Mouse (Mus musculus) kidney, embryonic 16.5 days (tissue): Measurements from ENCODE around the gene Osbpl3. TPM values are rescaled to one million over a fixed set of nuclear protein-coding genes. Genes with fewer than 3 reads are reported as not detected.

Experiments
- ATAC-seq: fragments of 200-750 bp; cut with Nextera tagmentation; 2 replicates; pipeline ENCODE4 v1.8.0; 2017; ENCODE audit warnings: moderate TSS enrichment; ENCODE audit not compliant: low FRiP score, low TSS enrichment
- H3K27ac ChIP-seq: fragments of 300-500 bp; sonication (generic); 2 replicates; pipeline ENCODE4 v1.5.1; 2014; ENCODE audit warnings: low read length
- H3K27me3 ChIP-seq: fragments of 300-500 bp; sonication (generic); 2 replicates; pipeline ENCODE4 v1.6.1; 2014; ENCODE audit warnings: low read length, control low read depth, mixed read lengths; ENCODE audit not compliant: insufficient read depth
- H3K36me3 ChIP-seq: fragments of 300-500 bp; sonication (generic); 2 replicates; pipeline ENCODE4 v1.6.1; 2014; ENCODE audit warnings: low read length, control low read depth, mixed read lengths; ENCODE audit not compliant: insufficient read depth
- H3K4me1 ChIP-seq: fragments of 300-500 bp; sonication (generic); 2 replicates; pipeline ENCODE4 v1.6.1; 2014; ENCODE audit warnings: low read length, control low read depth, mixed read lengths; ENCODE audit not compliant: insufficient read depth
- H3K4me2 ChIP-seq: fragments of 300-500 bp; sonication (generic); replicated peaks from 2 replicates; pipeline ENCODE4 v1.6.1; 2014; ENCODE audit warnings: low read depth, low read length
- H3K4me3 ChIP-seq: fragments of 300-500 bp; sonication (generic); 2 replicates; pipeline ENCODE4 v1.5.1; 2014; ENCODE audit warnings: mild to moderate bottlenecking, low read length
- H3K9ac ChIP-seq: fragments of 300-500 bp; sonication (generic); replicated peaks from 2 replicates; pipeline ENCODE4 v1.6.1; 2014; ENCODE audit warnings: low read length
- H3K9me3 ChIP-seq: fragments of 300-500 bp; sonication (generic); 2 replicates; pipeline ENCODE4 v1.6.1; 2016; ENCODE audit warnings: low read length, control low read depth
- WGBS: fragments of 180-500 bp; shearing (Covaris S2); extraction: QIAGEN DNeasy Blood & Tissue Kit; methylation state at CpG from one replicate; pipeline ENCODE4 v1.1.7; 2014; 5-methylcytosine and 5-hydroxymethylcytosine counted together
- polyA plus RNA-seq: library from polyadenylated mRNA; unstranded; fragments of >200 nt; fragmentation: Nextera tagmentation; extraction: Ambion mirVana; gene quantifications from 2 replicates; pipeline ENCODE4 v1.2.1, GENCODE M21; 2015

Osbpl3 gene
- polyA plus RNA-seq, 1 experiment from 2014 or later, result 18.2 TPM

DNA sequence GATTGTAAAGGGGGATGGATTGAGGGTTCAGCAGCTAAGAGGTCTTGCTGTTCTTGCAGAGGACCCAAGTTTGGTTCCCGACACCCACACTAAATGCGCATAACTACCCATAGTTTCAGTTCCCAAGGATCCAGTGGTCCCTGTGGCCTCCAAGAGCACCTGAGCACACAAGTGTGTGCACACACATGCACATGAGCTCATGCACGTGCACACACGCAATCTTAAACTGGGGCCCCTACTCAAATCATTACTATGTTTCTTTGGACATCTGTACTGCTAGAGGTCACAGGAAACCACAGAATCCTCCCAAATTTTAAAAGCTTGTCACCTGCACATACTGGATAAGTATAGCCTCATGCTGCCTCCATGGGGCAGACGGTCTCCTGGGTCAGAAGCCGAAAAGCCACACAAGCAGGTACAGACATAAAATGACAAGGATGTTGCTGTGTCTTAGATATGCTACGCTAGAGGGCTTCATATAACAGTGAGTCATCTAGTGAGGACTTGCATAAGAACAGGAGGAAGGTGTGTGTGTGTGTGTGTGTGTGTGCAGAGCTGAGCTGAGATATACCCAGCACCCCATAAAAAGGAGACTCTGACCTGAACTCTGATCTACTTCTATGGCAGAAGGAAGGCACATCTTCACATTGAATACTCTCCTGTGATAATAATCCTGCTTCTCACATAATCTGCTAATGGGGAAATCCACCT, 139.1 kb downstream of the Osbpl3 start:
- 92% methylated on average over 7 of the region's 7 CpGs for WGBS
- H3K4me3 ChIP-seq, result no peak overlapping the region
- no peaks in the 10 kb centered on the region for H3K27me3 ChIP-seq
- ATAC-seq, result no peak
- no peaks in the 10 kb centered on the region for H3K4me1 ChIP-seq
- peaks cover 4% of the 10 kb centered on the region for H3K36me3 ChIP-seq
- H3K27ac ChIP-seq, result no peak overlapping the region
- no peak overlapping the region for H3K4me2 ChIP-seq
- H3K9me3 ChIP-seq, result no peaks in the 10 kb centered on the region
- H3K9ac ChIP-seq, result no peak overlapping the region

DNA sequence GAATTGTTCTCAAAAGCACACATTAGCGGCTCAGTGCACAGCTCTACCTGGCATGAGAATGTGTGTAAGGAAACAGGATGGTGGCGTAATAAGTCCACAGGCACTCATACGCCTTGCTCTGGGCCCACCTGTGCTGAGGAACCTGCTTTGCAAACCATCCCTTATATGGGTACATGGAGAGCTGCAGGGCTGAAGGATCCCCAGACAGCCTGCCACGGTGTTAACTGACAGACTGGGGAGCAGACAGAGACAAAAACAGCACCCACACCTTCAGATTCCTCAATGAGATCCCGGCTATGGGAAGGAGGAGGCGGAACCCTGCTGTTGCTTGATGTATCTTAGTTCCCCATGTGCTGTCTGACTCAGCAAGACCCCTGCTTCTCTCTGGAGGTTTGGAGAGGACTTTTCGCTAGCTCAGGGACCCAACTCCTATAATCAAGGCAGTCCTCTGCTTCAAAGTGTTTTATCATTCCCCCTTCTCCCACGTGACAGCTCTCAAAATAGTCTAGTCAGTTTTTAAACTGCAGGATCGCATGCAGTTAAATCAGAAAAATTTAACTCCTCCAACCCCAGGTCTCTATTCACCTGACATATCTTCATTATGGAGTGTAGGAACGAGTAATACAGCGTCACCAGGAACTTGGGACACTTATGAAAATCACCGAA, 141.5 kb downstream of the Osbpl3 start:
- no peaks in the 10 kb centered on the region for H3K9me3 ChIP-seq
- ATAC-seq, result no peak
- H3K27me3 ChIP-seq, result no peaks in the 10 kb centered on the region
- 68% methylated on average over 12 of the region's 12 CpGs for WGBS
- no peak overlapping the region for H3K4me2 ChIP-seq
- no peak overlapping the region for H3K9ac ChIP-seq
- no peak overlapping the region for H3K27ac ChIP-seq
- no peaks in the 10 kb centered on the region; the same call in 1 of the 2 replicates for H3K36me3 ChIP-seq
- H3K4me1 ChIP-seq, result no peaks in the 10 kb centered on the region
- no peak overlapping the region for H3K4me3 ChIP-seq

DNA sequence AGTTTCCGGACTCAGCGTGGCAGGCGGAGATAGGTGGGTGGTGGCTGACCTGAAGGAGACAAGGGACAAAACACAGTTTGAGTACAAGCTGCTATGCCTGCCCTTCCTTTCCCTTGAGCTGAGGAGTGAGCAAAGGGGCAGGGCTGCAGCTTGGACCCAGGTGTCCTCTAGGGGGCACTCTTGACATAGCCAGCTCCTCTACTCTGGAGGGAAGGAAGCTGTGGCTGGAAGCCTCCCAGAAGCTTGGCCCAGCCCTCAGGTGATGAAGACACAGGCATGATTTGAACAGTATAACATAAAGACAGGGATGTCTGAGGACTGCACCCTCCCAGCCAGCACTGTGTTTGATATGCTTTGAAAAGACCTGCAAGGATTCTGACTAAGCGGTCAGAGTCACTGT, 143.4 kb downstream of the Osbpl3 start:
- Histone ChIP-seq H3K4me2 (no peak overlapping the region), H3K27ac (no peak overlapping the region), H3K27me3 (no peaks in the 10 kb centered on the region), H3K36me3 (no peaks in the 10 kb centered on the region; the same call in 1 of the 2 replicates), H3K4me3 (no peak overlapping the region), H3K9ac (no peak overlapping the region), H3K4me1 (no peaks in the 10 kb centered on the region), H3K9me3 (no peaks in the 10 kb centered on the region)
- WGBS, result 50% methylated on average over 4 of the region's 4 CpGs
- ATAC-seq, result peak; percentile 78

DNA sequence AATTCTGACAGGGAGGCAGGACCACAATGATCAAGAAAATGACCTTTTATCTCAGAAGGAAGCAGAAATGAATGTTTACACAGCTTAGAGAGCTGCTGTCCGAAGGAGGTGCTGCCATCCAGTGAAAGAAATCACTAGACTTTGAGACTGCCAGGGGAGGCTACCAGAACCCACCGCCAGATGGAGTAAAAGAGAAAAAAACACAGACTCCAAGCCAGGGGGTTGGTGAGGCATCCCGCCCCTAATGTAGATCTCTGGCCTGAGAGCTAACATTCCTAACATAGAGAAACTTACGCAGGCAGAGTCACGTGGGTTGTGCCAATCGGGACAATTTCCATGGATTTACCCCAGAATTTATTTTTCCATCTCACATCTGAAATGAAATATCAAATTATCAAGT, 147.0 kb downstream of the Osbpl3 start:
- WGBS, result 37% methylated on average over 6 of the region's 6 CpGs
- H3K4me2 ChIP-seq, result no peak overlapping the region
- H3K27me3 ChIP-seq, result no peaks in the 10 kb centered on the region
- H3K27ac ChIP-seq, result no peak overlapping the region
- H3K4me3 ChIP-seq, result no peak overlapping the region
- no peaks in the 10 kb centered on the region for H3K9me3 ChIP-seq
- H3K4me1 ChIP-seq, result no peaks in the 10 kb centered on the region
- no peak overlapping the region for H3K9ac ChIP-seq
- ATAC-seq, result 0 out of 2 replicates have a peak, but pooled peaks have one; percentile 13
- H3K36me3 ChIP-seq, result 0 out of 2 replicates have a peak, but pooled peaks cover 2% of the 10 kb centered on the region

DNA sequence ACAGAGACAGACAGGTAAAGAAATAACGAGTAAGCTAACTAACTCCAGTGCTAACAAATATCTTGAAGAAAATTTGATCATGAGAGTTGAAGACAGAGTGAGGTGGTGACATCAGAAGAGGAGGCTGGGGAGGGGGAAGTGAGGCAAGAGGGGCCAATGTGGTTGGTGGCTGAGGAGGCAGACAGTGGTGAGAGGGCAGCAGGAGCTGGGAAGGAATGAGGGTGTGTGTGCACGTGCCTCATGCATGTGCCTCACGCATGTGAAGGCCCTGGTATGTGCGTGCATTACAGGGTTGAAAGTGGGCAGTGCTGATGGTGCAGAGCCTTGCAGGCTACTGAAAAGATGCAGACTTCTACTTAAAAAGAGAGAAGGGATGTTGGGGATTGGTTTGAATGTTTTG, 149.4 kb downstream of the Osbpl3 start:
- Histone ChIP-seq H3K36me3 (0 out of 2 replicates have a peak, but pooled peaks cover 2% of the 10 kb centered on the region), H3K4me1 (no peaks in the 10 kb centered on the region), H3K9ac (no peak overlapping the region), H3K4me3 (no peak overlapping the region), H3K27ac (no peak overlapping the region), H3K27me3 (no peaks in the 10 kb centered on the region), H3K4me2 (no peak overlapping the region), H3K9me3 (no peaks in the 10 kb centered on the region)
- WGBS, result 88% methylated on average over 4 of the region's 4 CpGs
- ATAC-seq, result no peak

DNA sequence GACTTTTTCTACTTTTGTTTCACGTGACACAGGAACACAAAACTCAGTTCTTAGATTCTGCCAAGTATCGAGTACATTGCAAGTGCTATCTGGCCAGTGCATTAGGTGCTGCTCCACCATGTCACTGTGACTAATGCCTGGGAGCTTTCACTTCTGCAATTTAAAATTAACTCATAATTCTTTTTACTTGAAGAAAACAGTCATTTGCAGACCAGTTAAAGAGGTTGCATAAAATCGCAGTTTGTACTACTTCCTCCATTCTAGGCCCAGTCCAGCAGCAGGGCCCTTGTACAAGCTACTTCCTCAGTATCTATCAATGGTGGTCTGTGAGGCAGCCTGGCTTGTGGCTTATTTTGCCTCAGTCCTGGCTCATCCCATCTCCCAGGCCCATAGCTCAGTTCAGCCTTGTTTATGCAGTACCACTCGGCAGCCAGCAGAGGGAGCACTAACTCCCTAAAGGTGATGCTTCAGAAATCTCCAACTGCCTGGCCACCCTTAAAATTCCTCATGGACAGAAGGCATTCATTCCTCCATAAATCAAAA, 151.0 kb downstream of the Osbpl3 start:
- no peaks in the 10 kb centered on the region for H3K4me1 ChIP-seq
- 67% methylated on average over 4 of the region's 4 CpGs for WGBS

DNA sequence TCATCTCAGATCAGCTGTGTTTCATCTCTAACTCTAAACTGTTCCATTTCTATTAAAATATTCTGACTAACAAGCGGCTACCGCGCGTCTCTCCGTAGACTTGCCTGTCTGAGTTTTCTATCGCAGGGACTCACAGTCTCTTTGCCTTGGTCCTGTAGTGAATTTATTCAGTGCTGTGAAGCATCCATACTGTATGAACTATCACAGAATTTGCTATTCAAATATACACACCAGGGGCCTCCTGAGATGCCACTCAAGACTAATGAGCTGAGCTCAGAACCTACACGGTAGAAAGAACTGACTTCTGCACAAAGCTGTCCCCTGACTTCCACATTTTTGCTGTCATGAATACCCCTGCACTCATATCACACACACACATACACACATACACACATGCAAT, 154.9 kb downstream of the Osbpl3 start:
- ATAC-seq, result no peak
- Histone ChIP-seq H3K4me3 (no peak overlapping the region), H3K4me1 (peaks cover under 1% of the 10 kb centered on the region; the same call in 1 of the 2 replicates), H3K9ac (no peak overlapping the region), H3K4me2 (no peak overlapping the region), H3K27ac (no peak overlapping the region), H3K27me3 (no peaks in the 10 kb centered on the region), H3K9me3 (no peaks in the 10 kb centered on the region), H3K36me3 (no peaks in the 10 kb centered on the region)
- WGBS, result 92% methylated on average over 7 of the region's 7 CpGs

More for the DNA sequence above, 151.0 kb downstream of the Osbpl3 start:
- peak; percentile 49 for ATAC-seq
- Histone ChIP-seq H3K4me3 (no peak overlapping the region), H3K36me3 (0 out of 2 replicates have a peak, but pooled peaks cover 2% of the 10 kb centered on the region), H3K9ac (no peak overlapping the region), H3K27me3 (no peaks in the 10 kb centered on the region), H3K4me2 (no peak overlapping the region), H3K27ac (no peak overlapping the region), H3K9me3 (no peaks in the 10 kb centered on the region)

DNA sequence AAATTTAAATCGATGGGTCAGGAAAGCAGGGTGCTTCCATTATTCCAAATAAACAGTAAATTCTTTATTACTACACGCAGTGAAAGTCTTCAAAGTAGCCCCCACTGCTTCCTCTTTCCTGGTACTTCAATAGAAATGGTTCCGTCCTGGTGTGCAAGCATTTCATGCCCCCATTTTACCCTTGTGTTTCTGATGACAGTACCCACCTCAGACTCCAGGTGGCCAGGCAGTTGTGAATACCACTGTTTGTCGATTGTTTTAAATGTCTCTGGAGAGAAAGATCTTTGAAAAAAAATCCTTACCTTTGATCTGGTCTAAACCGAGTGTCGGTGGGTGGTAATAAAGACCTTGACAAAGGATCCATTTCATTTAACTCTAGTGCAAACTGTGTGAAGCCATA, 155.4 kb downstream of the Osbpl3 start:
- H3K4me1 ChIP-seq, result peaks cover 5% of the 10 kb centered on the region; the same call in 1 of the 2 replicates
- H3K36me3 ChIP-seq, result no peaks in the 10 kb centered on the region
- no peak for ATAC-seq
- H3K4me2 ChIP-seq, result no peak overlapping the region
- no peak overlapping the region for H3K4me3 ChIP-seq
- no peaks in the 10 kb centered on the region for H3K9me3 ChIP-seq
- H3K27me3 ChIP-seq, result no peaks in the 10 kb centered on the region
- H3K9ac ChIP-seq, result no peak overlapping the region
- H3K27ac ChIP-seq, result no peak overlapping the region
- WGBS, result 72% methylated on average over 6 of the region's 6 CpGs

DNA sequence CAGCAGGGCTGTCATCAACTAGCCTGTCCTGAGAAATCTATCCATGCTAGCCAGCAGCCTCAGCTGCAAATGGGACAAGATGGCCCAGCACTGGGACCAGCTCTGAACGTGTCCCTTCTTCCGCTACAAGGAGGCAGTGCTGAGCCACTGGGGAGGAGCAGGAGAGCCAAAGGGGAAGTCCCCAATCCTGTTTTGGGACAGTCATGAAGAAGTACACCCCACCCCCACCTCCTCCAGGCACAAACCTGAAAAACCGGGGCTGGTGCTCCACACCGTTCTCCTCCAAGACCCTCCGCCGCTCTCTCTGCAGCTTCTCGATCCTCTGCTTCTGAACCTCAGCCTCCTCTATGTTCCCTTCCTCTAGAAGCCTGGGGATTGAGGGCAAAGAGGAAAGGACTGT, 156.9 kb downstream of the Osbpl3 start:
- Histone ChIP-seq H3K27me3 (no peaks in the 10 kb centered on the region), H3K4me2 (no peak overlapping the region), H3K36me3 (no peaks in the 10 kb centered on the region), H3K9ac (no peak overlapping the region), H3K9me3 (no peaks in the 10 kb centered on the region), H3K27ac (no peak overlapping the region), H3K4me1 (peaks cover 5% of the 10 kb centered on the region; the same call in 1 of the 2 replicates), H3K4me3 (no peak overlapping the region)
- WGBS, result 85% methylated on average over 7 of the region's 7 CpGs
- ATAC-seq, result no peak

DNA sequence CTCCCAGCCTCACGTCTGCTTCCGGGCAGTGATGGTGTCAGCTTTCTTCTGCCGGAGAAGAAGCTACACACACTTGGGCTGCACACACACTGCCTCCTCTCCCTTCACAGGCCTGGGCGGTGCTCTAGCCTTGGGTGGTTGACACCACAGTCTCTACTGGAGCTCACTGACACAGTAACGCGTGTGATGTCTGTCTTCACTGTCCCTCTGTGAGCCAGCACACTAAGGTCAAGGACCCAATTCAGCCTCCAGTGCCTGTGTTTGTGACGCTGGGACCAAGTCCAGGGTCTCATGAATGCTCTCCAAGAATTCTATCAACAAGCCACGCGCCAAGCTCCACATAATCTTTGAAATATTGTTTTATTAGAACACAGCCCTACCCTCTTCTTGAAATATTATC, 158.3 kb downstream of the Osbpl3 start:
- no peak for ATAC-seq
- H3K27me3 ChIP-seq, result no peaks in the 10 kb centered on the region
- H3K9me3 ChIP-seq, result no peaks in the 10 kb centered on the region
- no peak overlapping the region for H3K9ac ChIP-seq
- 85% methylated on average over 9 of the region's 9 CpGs for WGBS
- H3K36me3 ChIP-seq, result no peaks in the 10 kb centered on the region
- H3K4me1 ChIP-seq, result peaks cover 5% of the 10 kb centered on the region; the same call in 1 of the 2 replicates
- no peak overlapping the region for H3K27ac ChIP-seq
- H3K4me3 ChIP-seq, result no peak overlapping the region
- H3K4me2 ChIP-seq, result no peak overlapping the region
